Mouse (Mus musculus): ENCODE measurements at regions not wholly inside any gene's neighbourhood (a gene's known extent, or its start where the extent isn't known, plus 50 kb on each side); places are given as distances from the start of the nearest gene placed in this dataset.

DNA sequence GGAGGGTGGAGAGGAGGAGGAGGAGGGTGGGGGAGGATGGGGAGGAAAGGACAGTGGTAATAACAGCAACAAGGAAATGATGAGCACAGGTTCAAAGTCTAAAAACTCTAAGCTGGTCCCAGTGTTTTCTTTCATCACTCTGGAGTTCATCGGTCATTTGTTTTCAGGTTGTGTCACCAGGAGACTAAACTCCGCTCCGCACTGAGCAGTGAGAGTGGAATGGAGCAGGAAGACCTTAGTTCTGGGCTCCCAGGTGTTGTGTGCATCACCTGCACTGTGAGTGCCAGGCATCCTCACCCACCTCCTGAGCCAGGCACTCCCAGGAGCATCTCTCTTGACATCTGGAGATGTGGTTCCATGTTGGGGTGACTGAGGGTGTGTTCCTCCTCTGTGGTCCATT, 241.3 kb upstream of the 1700056E22Rik start:
- TF ChIP-seq CTCF (IDR thresholded peaks at IDR 0.05; ENCODE audit: low read depth) (no peak), EP300 (IDR thresholded peaks at IDR 0.05; ENCODE audit: low read depth) (no peak)

Data from liver, embryonic 14.5 days (tissue).